Mouse (Mus musculus) hindbrain, embryonic 10.5 days (tissue): ENCODE data around the gene Gm49387. TPM values are rescaled to one million over a fixed set of nuclear protein-coding genes. Genes with fewer than 3 reads are reported as not detected.

Experiments used
- DNase-seq: peaks from one replicate; pipeline ENCODE4 v3.0.0-alpha.2; 2017; ENCODE audit warnings: low spot score
- H3K27ac ChIP-seq: fragments of 300-500 bp; sonication (generic); 2 replicates; pipeline ENCODE4 v1.5.1; 2016; ENCODE audit warnings: mild to moderate bottlenecking, moderate library complexity
- H3K27me3 ChIP-seq: fragments of 300-500 bp; sonication (generic); 2 replicates; pipeline ENCODE4 v1.6.1; 2016; ENCODE audit warnings: mild to moderate bottlenecking; ENCODE audit not compliant: poor library complexity, insufficient read depth, severe bottlenecking
- H3K36me3 ChIP-seq: fragments of 300-500 bp; sonication (generic); 2 replicates; pipeline ENCODE4 v1.6.1; 2016; ENCODE audit warnings: mild to moderate bottlenecking, moderate library complexity
- H3K4me1 ChIP-seq: fragments of 300-500 bp; sonication (generic); replicated peaks from 2 replicates; pipeline ENCODE4 v1.6.1; 2016; ENCODE audit warnings: mild to moderate bottlenecking
- H3K4me3 ChIP-seq: fragments of 300-500 bp; sonication (generic); 2 replicates; pipeline ENCODE4 v1.5.1; 2016; ENCODE audit warnings: mild to moderate bottlenecking, moderate library complexity
- H3K9me3 ChIP-seq: fragments of 300-500 bp; sonication (generic); 2 replicates; pipeline ENCODE4 v1.6.1; 2016; ENCODE audit warnings: mild to moderate bottlenecking, moderate library complexity
- WGBS: fragments of 180-500 bp; shearing (Covaris S2); methylation state at CpG from one replicate; pipeline ENCODE4 v1.1.7; 2016; 5-methylcytosine and 5-hydroxymethylcytosine counted together
- polyA plus RNA-seq: library from polyadenylated mRNA; unstranded; fragments of >200 nt; fragmentation: Nextera tagmentation; extraction: Ambion mirVana; gene quantifications from 2 replicates; pipeline ENCODE4 v1.2.1, GENCODE M21; 2016

Gene Gm49387
- polyA plus RNA-seq, 1 experiment from 2014 or later: 0.95 TPM

DNA sequence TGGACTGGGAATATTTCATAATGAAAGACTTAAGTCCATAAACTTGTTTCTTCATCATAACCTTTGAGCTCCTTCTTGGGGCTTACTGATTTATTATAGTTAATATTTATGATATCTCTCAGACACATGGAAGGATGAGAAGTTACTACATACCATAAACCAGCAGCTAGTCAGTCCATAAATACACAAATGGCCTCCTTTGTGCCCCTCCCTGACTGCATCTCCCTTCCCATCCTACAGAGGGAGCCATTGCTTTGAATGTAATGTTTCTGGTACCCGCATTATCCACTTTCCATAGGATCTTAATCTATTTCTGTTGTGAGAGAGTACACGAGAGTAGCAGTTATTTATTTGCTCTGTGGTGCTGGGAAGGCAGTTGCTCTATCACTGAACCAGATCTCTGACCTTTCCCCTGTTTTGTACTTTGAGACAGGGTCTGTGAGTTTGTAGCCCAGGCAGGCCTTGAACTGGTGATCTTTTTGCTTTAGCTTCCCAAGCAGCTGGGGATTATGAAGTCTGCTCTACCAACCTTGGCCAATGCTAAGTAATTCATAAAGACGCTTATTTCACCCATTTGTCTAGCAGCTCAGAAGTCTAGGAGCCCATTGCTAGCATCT, 4.4 kb upstream of the Gm49387 start:
- WGBS: 71% methylated on average over 3 of the region's 3 CpGs

DNA sequence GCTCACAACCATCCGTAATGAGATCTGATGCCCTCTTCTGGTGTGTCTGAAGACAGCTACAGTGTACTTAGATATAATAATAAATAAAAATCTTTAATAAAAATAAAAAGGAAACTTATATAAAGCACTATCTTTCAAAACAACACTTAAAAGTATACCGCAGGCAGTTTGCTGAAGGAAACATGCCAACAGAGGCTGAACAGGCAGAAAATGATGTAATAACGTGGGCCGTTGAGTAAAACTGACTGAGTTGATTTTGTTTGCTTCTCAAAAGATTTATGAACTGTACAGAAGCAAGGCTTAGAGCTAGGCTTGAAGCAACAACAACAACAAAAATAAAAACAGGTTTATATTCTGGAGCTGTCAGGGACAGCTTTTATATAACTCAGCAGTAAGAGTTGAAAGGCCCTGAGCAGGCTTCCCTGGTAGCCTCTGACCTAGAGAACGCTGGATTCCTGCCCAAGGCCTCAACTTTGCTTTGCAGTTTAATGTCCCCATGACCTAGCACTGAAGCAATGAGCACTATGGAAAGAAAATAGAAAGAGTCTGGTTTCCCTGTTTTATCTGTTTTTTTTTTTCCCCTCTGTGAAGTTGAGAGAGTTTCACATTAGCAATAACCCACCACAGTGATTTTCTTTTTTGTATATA, 3.6 kb upstream of the Gm49387 start:
- Histone ChIP-seq H3K4me1 (peaks cover 17% of the 10 kb centered on the region), H3K4me3 (no peak overlapping the region), H3K36me3 (no peaks in the 10 kb centered on the region), H3K9me3 (no peaks in the 10 kb centered on the region), H3K27ac (no peak overlapping the region), H3K27me3 (no peaks in the 10 kb centered on the region)
- WGBS: 93% methylated on average over 5 of the region's 5 CpGs
- DNase-seq: no peak

More for the DNA sequence above, 4.4 kb upstream of the Gm49387 start:
- peaks cover 14% of the 10 kb centered on the region for H3K4me1 ChIP-seq
- no peaks in the 10 kb centered on the region for H3K36me3 ChIP-seq
- no peak overlapping the region for H3K4me3 ChIP-seq
- no peak overlapping the region for H3K27ac ChIP-seq
- no peaks in the 10 kb centered on the region for H3K9me3 ChIP-seq
- DNase-seq: no peak
- H3K27me3 ChIP-seq: no peaks in the 10 kb centered on the region

DNA sequence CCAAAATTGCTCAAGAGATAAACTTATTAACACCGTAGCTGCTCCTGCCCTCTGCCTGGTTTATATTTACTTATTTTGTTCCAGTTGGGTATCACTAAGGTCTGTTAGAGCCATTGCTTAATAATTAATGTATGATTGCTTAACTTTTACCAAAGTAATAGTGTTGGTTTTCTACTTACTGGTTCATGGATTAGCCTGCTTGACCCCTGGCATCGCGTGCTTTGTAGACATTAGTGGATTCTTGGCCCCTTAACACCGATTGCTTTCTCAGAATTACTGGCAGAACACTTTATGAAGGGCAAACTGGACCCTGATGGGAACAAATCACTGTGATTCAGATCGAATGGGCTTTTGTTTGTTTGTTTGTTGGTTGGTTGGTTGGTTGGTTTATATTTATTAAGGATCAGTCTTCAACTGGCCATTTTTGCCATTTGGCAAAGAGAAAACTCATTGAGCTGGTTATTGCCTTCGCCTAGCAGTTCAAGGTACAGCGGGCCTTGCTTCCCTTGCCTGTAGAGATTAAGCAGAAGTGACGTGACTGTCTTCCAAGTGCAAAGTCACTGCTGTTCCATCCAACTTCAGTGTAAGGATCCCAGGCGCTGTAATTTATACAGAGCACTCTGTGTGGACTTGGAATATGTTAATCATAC, 953 bp upstream of the Gm49387 start:
- Histone ChIP-seq H3K27ac (peak overlapping the region; percentile 93), H3K9me3 (no peaks in the 10 kb centered on the region), H3K27me3 (no peaks in the 10 kb centered on the region), H3K4me3 (peak overlapping the region; percentile 77), H3K4me1 (peaks cover 17% of the 10 kb centered on the region), H3K36me3 (no peaks in the 10 kb centered on the region)
- 72% methylated on average over 9 of the region's 9 CpGs for WGBS
- DNase-seq: no peak

DNA sequence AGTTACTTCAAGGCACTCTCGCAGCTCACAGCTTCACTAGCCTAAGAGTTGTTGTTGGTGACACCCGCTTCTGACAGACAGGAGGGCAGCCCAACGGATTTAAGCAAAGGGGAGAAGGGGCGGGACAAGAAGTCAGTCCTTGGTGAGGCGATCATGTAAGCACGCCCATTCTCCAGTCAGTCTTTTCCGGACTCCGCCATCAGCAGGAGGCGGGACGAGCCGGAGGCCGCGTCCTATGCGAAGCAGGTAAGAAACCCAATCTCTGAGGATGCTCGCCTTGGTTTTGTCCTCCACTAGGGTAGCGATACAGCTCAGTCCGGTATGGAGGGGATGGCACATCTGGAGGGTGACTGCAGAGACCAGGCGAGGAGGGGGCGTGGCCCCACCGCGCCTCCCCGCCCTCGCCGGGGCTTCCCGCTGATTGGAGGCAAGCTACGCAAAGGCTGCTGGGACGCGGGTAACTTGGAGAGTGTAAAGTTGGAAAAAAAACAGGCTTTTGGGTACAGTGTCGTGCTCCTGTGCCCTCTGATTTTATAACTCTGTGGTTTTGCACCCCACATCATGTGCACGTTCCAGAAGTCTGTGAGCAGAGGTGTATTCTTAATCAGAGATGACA, 320 bp upstream of the Gm49387 start, which contains the start of the genes Btd and Hacl1:
TSS of gene Btd (plus strand) at position 139 of the 616 bp plus-strand sequence.
TSS of gene Hacl1 (minus strand) at position 397 of the 616 bp plus-strand sequence.
- peak within 1 kb of the TSS; percentile 93 for H3K27ac ChIP-seq
- H3K9me3 ChIP-seq: no peaks in the 10 kb centered on the region
- no peaks in the 10 kb centered on the region for H3K36me3 ChIP-seq
- H3K4me1 ChIP-seq: peaks cover 17% of the 10 kb centered on the region
- no peaks in the 10 kb centered on the region for H3K27me3 ChIP-seq
- DNase-seq: peak; percentile 89
- peak within 1 kb of the TSS; percentile 77 for H3K4me3 ChIP-seq
- under 1% methylated on average over 30 of the region's 30 CpGs for WGBS

DNA sequence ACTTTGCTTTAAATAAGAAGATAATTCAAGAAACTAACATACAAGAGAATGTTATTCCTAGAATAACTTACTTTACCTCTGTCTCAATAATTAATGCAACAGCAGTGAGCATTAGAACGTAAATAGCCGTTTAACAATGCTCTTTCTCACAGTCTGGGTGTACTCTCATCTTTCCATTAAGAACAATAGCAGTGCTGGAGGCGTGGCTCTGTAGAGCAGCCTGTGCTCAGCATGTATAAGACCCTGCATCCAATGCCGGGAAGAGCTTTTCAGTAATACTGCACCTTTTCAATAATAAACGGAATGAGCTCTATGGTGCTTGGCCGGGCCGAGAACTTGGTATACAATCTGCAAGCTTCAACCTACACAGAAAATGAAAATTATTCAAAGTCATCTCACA, 10.0 kb downstream of the Gm49387 start:
- Histone ChIP-seq H3K4me3 (no peak overlapping the region), H3K4me1 (peaks cover 8% of the 10 kb centered on the region; the same call in 1 of the 2 replicates), H3K27ac (no peak overlapping the region), H3K9me3 (no peaks in the 10 kb centered on the region), H3K36me3 (no peaks in the 10 kb centered on the region), H3K27me3 (no peaks in the 10 kb centered on the region)
- 55% methylated on average over 7 of the region's 7 CpGs for WGBS
- no peak for DNase-seq

DNA sequence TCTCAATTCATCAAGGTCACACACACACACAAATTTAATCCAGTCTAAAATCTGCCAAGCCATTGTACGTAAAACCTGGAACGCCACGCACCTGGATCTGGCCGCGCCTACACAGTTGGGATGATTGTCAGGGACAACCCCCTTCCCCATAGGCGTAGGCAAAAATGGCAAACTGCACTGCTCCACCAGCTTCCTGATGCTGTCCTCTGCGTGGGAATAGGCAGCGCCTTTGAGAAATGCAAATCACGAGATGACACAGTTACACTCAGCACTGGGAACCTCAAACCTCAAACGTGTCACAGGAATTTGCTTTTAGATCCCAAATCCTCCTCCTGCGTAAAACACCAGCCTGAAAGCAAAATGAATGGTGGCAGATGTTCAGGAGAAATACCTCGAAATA, 17.9 kb downstream of the Gm49387 start:
- H3K27me3 ChIP-seq: no peaks in the 10 kb centered on the region
- H3K27ac ChIP-seq: no peak overlapping the region
- no peaks in the 10 kb centered on the region for H3K36me3 ChIP-seq
- no peak for DNase-seq
- no peaks in the 10 kb centered on the region for H3K4me1 ChIP-seq
- WGBS: 87% methylated on average over 12 of the region's 12 CpGs
- no peaks in the 10 kb centered on the region for H3K9me3 ChIP-seq
- H3K4me3 ChIP-seq: no peak overlapping the region

DNA sequence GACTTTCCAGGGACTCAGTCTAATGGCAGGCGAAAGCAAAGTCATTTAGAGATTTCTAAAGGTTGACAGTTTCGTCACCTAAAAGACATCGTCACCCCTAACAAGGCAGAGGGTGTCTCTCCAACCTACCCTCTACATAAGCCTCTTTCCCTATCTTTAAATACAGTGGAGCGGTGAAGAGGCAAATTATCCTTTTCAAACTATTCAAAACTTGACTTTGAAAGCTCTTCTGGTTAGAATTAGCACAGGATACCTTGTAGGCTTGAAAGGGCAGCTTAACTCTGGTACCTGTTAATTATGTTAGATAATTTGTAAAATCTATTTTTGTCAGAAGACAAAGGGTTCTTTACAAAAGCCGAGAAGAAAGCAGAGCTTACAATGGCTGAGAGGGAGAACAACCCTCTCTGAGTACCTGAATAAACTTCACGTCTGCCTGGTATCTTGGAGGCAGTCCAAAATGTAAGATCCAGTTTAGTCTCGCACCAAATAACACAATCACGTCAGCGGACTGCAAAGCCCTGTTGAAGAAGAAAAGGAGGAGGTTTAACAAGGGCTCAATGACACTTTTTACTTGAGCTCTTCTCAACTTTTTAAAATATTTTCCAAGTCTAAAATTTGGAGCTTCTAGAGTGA, 20.0 kb downstream of the Gm49387 start:
- Histone ChIP-seq H3K27ac (no peak overlapping the region), H3K4me1 (no peaks in the 10 kb centered on the region), H3K4me3 (no peak overlapping the region), H3K27me3 (no peaks in the 10 kb centered on the region), H3K9me3 (no peaks in the 10 kb centered on the region), H3K36me3 (no peaks in the 10 kb centered on the region)
- no peak for DNase-seq
- WGBS: 84% methylated on average over 9 of the region's 9 CpGs

DNA sequence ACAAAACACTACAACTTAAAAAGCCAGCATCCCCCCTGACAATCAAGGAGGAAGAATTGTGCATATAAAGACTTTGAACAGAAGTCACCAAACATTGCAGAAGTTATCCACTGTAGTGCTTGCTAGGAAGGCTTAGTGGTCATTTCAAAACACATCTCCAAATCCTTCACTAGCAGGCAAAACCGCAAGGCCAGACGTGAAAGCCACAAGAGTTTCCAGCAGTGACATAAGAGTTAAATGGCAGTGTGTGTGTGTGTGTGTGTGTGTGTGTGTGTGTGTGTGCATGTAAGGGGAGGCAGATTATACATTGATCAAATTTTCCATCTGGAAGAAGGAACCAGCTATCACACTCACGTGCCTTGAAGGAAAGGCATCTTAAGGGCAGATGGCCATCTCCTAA, 22.7 kb downstream of the Gm49387 start:
- Histone ChIP-seq H3K27ac (no peak overlapping the region), H3K27me3 (no peaks in the 10 kb centered on the region), H3K36me3 (no peaks in the 10 kb centered on the region), H3K9me3 (no peaks in the 10 kb centered on the region), H3K4me3 (no peak overlapping the region), H3K4me1 (0 out of 2 replicates have a peak, but pooled peaks cover 5% of the 10 kb centered on the region)
- no peak for DNase-seq
- 86% methylated on average over 3 of the region's 3 CpGs for WGBS

DNA sequence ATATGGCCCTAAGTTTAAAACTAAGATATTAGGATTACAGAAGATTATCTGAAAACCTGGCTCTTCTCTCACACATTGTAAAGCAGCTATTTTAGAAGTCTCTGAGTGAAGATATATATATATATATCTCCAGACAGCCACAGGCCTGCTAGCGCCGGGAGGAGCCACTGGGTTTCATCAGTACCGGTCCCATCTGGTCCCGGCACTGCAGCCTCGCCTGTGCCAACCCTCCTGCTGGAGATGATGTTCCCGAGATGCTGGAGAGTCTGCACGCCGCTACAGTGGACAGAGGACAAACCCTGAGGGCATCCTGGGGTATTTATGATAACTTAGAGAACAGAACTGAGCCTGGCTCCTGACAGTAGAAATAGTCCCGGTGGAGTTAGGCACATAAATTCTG, 23.5 kb downstream of the Gm49387 start:
- Histone ChIP-seq H3K36me3 (no peaks in the 10 kb centered on the region), H3K4me1 (0 out of 2 replicates have a peak, but pooled peaks cover 5% of the 10 kb centered on the region), H3K27me3 (no peaks in the 10 kb centered on the region), H3K4me3 (no peak overlapping the region), H3K9me3 (no peaks in the 10 kb centered on the region), H3K27ac (no peak overlapping the region)
- 89% methylated on average over 9 of the region's 9 CpGs for WGBS
- no peak for DNase-seq

DNA sequence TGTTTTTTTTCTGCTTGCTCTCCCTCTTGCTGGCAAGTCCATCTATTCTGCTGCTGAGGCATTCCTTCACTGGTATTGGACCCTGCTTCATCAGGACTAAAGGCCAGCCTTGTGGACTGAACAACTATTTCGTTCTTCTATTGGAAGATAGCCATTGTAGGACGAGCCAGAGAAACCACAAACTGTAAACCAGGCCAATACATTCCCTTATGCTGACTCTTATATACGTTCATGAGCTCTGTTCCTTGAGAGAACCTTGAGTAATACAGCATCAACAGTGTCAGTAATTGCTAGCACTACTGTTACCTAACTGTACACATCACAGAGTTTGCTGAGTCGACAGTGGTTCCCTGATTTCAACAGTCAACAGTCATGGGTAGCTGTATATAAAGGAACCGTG, 27.0 kb downstream of the Gm49387 start:
- no peak for DNase-seq
- WGBS: 83% methylated on average over 5 of the region's 5 CpGs
- H3K4me3 ChIP-seq: no peak overlapping the region

DNA sequence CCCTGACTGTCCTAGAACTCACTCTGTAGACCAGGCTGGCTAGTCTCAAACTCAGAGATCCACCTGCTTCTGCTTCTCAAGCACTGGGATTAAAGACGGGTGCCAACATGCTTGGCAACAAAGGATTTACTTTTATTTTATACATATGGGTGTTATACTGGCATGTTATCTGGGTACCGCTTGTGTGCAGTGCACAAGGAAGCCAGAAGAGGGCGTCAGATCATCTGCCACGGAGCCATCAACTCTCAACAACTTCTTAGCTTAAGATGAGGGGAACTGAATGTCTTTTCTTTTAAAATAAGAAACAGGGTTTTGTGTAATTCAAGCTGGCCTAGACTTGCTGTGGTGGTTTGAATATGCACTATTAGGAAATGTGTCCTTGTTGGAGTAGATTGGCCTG, 28.7 kb downstream of the Gm49387 start:
- no peak for DNase-seq
- H3K4me1 ChIP-seq: 0 out of 2 replicates have a peak, but pooled peaks cover 5% of the 10 kb centered on the region
- H3K27ac ChIP-seq: no peak overlapping the region
- no peaks in the 10 kb centered on the region for H3K27me3 ChIP-seq
- no peaks in the 10 kb centered on the region for H3K36me3 ChIP-seq
- H3K4me3 ChIP-seq: no peak overlapping the region
- WGBS: 67% methylated on average over 4 of the region's 4 CpGs
- H3K9me3 ChIP-seq: no peaks in the 10 kb centered on the region

More for the DNA sequence above, 27.0 kb downstream of the Gm49387 start:
- H3K27me3 ChIP-seq: no peaks in the 10 kb centered on the region
- no peaks in the 10 kb centered on the region for H3K36me3 ChIP-seq
- H3K9me3 ChIP-seq: no peaks in the 10 kb centered on the region
- 0 out of 2 replicates have a peak, but pooled peaks cover 5% of the 10 kb centered on the region for H3K4me1 ChIP-seq
- no peak overlapping the region for H3K27ac ChIP-seq

DNA sequence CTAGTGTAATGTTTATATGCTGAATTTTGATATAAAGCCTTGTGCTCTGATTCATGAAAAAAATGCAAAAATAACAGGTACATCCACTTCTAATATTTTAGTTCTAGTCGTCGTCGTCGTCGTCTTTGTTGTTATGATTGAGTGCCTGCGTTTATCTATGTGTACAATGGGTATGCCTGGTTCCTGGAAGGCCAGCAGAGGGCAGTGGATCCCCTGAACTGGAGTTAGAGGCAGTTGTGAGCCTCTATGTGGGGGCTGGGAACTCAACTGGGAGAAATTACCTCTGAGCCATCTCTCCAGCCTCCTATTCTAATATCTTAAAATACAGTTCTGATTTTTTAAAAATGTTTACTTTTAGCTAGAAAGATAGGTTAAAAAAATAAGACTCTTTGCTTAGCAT, 35.2 kb downstream of the Gm49387 start:
- Histone ChIP-seq H3K36me3 (no peaks in the 10 kb centered on the region), H3K4me1 (no peaks in the 10 kb centered on the region), H3K27ac (no peak overlapping the region), H3K27me3 (no peaks in the 10 kb centered on the region), H3K4me3 (no peak overlapping the region), H3K9me3 (no peaks in the 10 kb centered on the region)
- no peak for DNase-seq
- WGBS: 56% methylated on average over 6 of the region's 6 CpGs
